Mouse (Mus musculus) CD4-positive helper T cell, adult 2 months (primary cell): ENCODE results near the gene Dda1.
A peak's percentile ranks its signal among the peaks of the same experiment; 100 is the strongest.

Experiments
- DNase-seq: peaks from one replicate; pipeline ENCODE4 v3.0.0-alpha.2; 2012; ENCODE audit warnings: low read depth, missing footprints, low spot score

Gene Dda1

GRCm38 (mm10) chr8:71495039-71495438 lies 26.0 kb downstream of the Dda1 start:
- DNase-seq = peak; percentile 82

GRCm38 (mm10) chr8:71495811-71496210 lies 26.8 kb downstream of the Dda1 start:
- DNase-seq = no peak

- no peak for DNase-seq
Observed at GRCm38 (mm10) chr8:71496481-71496880, 27.5 kb downstream of the Dda1 start.

GRCm38 (mm10) chr8:71497077-71497645 lies 28.2 kb downstream of the Dda1 start:
- DNase-seq = no peak

GRCm38 (mm10) chr8:71497881-71498501 lies 29.0 kb downstream of the Dda1 start:
- DNase-seq = no peak

- DNase-seq = no peak
Observed at GRCm38 (mm10) chr8:71498816-71499690, 30.1 kb downstream of the Dda1 start.

GRCm38 (mm10) chr8:71504349-71504748 lies 35.4 kb downstream of the Dda1 start:
- no peak for DNase-seq

DNA sequence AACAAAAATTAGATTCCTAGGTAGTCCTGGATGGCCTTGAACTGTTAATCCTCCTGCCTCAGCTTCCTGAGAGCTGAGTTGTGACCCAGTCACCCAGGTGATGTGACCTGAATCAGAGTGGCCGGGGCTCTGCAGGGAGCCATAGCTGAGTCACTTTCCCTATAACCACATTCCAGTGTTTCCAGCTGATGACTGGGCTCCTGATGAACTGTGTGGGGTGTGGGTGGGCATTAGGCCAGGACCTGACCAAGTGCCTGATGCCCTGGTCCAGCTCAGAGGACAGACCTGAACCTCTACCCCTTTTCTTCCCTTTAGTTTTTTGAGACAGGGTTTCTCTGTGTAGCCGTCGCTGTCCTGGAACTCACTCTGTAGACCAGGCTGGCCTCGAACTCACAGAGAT lies 36.3 kb downstream of the Dda1 start:
- DNase-seq = no peak

- no peak for DNase-seq
Observed at GRCm38 (mm10) chr8:71505979-71506378, 37.0 kb downstream of the Dda1 start.

GRCm38 (mm10) chr8:71507589-71508104 lies 38.6 kb downstream of the Dda1 start:
- peak; percentile 39 for DNase-seq

- DNase-seq = no peak
Observed at GRCm38 (mm10) chr8:71509316-71509715, 40.3 kb downstream of the Dda1 start.

DNA sequence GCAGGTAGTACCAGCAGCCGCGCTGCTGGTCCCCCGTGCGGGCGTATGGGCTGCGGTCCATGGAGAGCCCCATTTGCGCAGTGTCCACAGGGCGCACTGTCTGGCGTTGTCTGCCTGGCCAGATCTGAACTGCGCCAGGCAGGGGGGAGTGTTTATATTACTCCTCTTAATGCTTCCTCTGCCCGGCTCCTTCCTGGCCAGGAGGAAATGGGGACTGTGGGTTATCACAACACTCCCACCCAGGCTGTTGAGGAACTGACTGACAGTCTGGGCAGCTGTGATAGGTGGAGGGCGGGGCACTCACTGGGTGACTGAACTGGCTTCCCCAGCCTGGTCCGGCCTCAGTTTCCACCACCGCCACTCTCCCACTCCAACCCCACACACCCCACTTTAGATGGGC lies 42.6 kb downstream of the Dda1 start, which contains the start of gene Plvap:
Gene Plvap, minus strand, starts transcription at position 109 of the 400 bp plus-strand sequence.
- no peak for DNase-seq

GRCm38 (mm10) chr8:71513018-71513754 lies 44.2 kb downstream of the Dda1 start:
- DNase-seq = no peak

DNA sequence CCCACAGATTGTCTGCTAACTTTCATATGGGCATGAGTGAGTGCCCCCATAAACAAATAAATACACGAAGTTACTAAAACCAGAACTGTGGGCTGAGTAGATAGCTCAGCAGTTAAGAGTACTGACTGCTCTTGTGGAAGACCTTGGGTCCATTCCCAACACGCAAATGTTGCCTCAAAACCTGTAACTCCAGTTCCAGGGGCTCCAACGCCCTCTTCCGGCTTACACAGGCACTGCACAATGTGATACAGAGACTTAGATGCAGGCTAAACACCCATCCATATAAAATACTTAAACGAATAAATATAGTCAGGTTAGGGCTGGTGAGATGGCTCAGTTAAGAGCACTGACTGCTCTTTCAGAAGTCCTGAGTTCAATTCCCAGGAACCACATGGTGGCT lies 46.0 kb downstream of the Dda1 start:
- no peak for DNase-seq

- no peak for DNase-seq
Observed at GRCm38 (mm10) chr8:71516786-71517185, 47.8 kb downstream of the Dda1 start.

DNA sequence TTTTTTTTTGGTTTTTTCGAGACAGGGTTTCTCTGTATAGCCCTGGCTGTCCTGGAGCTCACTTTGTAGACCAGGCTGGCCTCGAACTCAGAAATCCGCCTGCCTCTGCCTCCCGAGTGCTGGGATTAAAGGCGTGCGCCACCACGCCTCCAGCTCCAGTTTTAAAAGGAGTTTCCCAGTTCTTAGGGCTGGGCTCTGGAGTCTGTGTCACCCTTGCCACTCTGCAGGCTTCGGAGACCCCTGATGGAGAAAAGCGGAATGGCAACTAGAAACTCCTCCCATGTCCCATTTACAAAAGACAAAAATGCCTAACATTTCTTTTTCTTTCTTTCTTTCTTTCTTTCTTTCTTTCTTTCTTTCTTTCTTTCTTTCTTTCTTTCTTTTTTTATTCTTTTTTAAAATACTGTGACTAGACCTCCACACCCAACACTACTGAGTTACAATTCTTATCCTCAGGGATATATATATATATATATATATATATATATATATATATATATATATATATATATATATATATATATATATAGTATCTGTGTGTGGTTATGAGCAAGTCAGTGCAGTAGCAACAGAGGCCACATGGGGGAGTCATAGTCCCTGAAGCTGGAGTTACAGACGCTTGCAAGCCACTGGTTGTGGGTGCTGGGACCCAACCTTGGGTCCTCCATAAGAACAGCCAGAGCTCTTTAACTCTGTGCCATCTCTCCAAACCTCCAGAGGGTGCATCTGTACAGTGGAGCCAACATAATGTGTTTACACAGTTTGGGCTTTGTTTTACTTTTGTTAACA lies 50.2 kb downstream of the Dda1 start:
- DNase-seq = peak; percentile 73

GRCm38 (mm10) chr8:71521634-71522033 lies 52.6 kb downstream of the Dda1 start:
- DNase-seq = peak; percentile 91

- no peak for DNase-seq
Observed at GRCm38 (mm10) chr8:71525226-71526050, 56.4 kb downstream of the Dda1 start, which contains the start of gene Ccdc194. TSS of gene Ccdc194 (minus strand) at chr8:71525711.
